Mouse (Mus musculus) E14TG2a.4 (cell line): Measurements from ENCODE around the gene Cldn4.

Experiments used
- CTCF ChIP-seq: conservative IDR thresholded peaks from 2 replicates; pipeline ENCODE4 v1.5.1; 2014; ENCODE audit warnings: low read length
- NANOG ChIP-seq: IDR thresholded peaks from 2 replicates; pipeline ENCODE4 v1.6.1; 2014; ENCODE audit warnings: borderline replicate concordance, low read length, mixed read lengths
- POU5F1 ChIP-seq: IDR thresholded peaks from 2 replicates; pipeline ENCODE4 v1.6.1; 2014; ENCODE audit warnings: low read length, borderline replicate concordance

GRCm38 (mm10) chr5:134983771-134984170 is 37.0 kb upstream of the Cldn4 start:
- TF ChIP-seq CTCF (no peak), NANOG (no peak), POU5F1 (no peak)
